Comparison of ENCODE assay signal across 7 mouse cellular contexts in genomic region chr14:55116425-55117200, GRCm38 (mm10). TPM values are rescaled to one million over a fixed set of nuclear protein-coding genes. Genes with fewer than 3 reads are reported as not detected.
DNase-seq lines count a peak whose midpoint lies in the region; ATAC-seq and TF ChIP-seq lines count a peak whose summit lies in the region.

TSS of gene Jph4 (minus strand) at chr14:55116935.

- peak within 1 kb of the TSS; percentile 100 for H3K4me2 ChIP-seq in lung, embryonic 15.5 days
- no peak within 1 kb of the TSS for H3K4me2 ChIP-seq in lung, postnatal 0 days (replicated peaks; ENCODE audit: low read depth, low read length)
- peak within 1 kb of the TSS; percentile 100 for H3K4me2 ChIP-seq in embryonic facial prominence, embryonic 12.5 days (replicated peaks)
- H3K4me2 ChIP-seq in intestine, embryonic 16.5 days (ENCODE audit: low read depth, low read length), result peak within 1 kb of the TSS; percentile 100
- peak within 1 kb of the TSS; percentile 89 for H3K4me2 ChIP-seq in midbrain, embryonic 14.5 days (ENCODE audit: low read length)

- 4% methylated on average over 21 of the region's 21 CpGs for WGBS in lung, embryonic 15.5 days
- 4% methylated on average over 21 of the region's 21 CpGs for WGBS in lung, postnatal 0 days
- 4% methylated on average over 21 of the region's 21 CpGs for WGBS in embryonic facial prominence, embryonic 12.5 days
- WGBS in intestine, embryonic 16.5 days, result 9% methylated on average over 21 of the region's 21 CpGs
- WGBS in midbrain, embryonic 14.5 days, result 4% methylated on average over 21 of the region's 21 CpGs

- no peak for DNase-seq in lung, postnatal 0 days (ENCODE audit: low spot score)
- DNase-seq in midbrain, embryonic 14.5 days, result peak; percentile 87
- no peak for DNase-seq in yolk sac, embryonic 10.5 days (ENCODE audit: low spot score)
- no peak for DNase-seq in adrenal gland, adult 18-20 months (ENCODE audit: low spot score in 2 of 2)

- H3K4me3 ChIP-seq in lung, embryonic 15.5 days, result peak within 1 kb of the TSS; percentile 55; the same call in 1 of the 2 replicates
- no peak within 1 kb of the TSS for H3K4me3 ChIP-seq in lung, postnatal 0 days (ENCODE audit: low read depth, low read length)
- H3K4me3 ChIP-seq in embryonic facial prominence, embryonic 12.5 days, result peak within 1 kb of the TSS; percentile 65
- H3K4me3 ChIP-seq in intestine, embryonic 16.5 days (ENCODE audit: low read length), result peak within 1 kb of the TSS; percentile 71
- H3K4me3 ChIP-seq in midbrain, embryonic 14.5 days (replicated peaks; ENCODE audit: low read depth, low read length), result peak within 1 kb of the TSS; percentile 75

- no peak within 1 kb of the TSS for H3K9ac ChIP-seq in lung, embryonic 15.5 days
- no peak within 1 kb of the TSS for H3K9ac ChIP-seq in lung, postnatal 0 days (replicated peaks; ENCODE audit: low read depth)
- peak within 1 kb of the TSS; percentile 67 for H3K9ac ChIP-seq in embryonic facial prominence, embryonic 12.5 days
- 0 out of 2 replicates have a peak within 1 kb of the TSS, but pooled peaks have one; percentile 79 for H3K9ac ChIP-seq in intestine, embryonic 16.5 days (ENCODE audit: low read depth, low read length)
- peak within 1 kb of the TSS; percentile 81 for H3K9ac ChIP-seq in midbrain, embryonic 14.5 days (replicated peaks; ENCODE audit: low read length)

- ATAC-seq in lung, embryonic 15.5 days (ENCODE audit: borderline replicate concordance, extremely low read depth, low FRiP score, low TSS enrichment), result no peak
- ATAC-seq in lung, postnatal 0 days, result no peak
- no peak for ATAC-seq in embryonic facial prominence, embryonic 12.5 days (ENCODE audit: insufficient number of reproducible peaks, insufficient read depth, low FRiP score, low TSS enrichment)
- ATAC-seq in intestine, embryonic 16.5 days, result no peak
- ATAC-seq in midbrain, embryonic 14.5 days (ENCODE audit: low FRiP score, low TSS enrichment), result peak; percentile 59

- peaks cover 56% of the 10 kb centered on the region for H3K27me3 ChIP-seq in lung, embryonic 15.5 days
- peaks cover 29% of the 10 kb centered on the region for H3K27me3 ChIP-seq in lung, postnatal 0 days (replicated peaks; ENCODE audit: insufficient read depth, low read length)
- peaks cover 57% of the 10 kb centered on the region for H3K27me3 ChIP-seq in embryonic facial prominence, embryonic 12.5 days
- H3K27me3 ChIP-seq in intestine, embryonic 16.5 days (replicated peaks; ENCODE audit: control insufficient read depth, insufficient read depth, low read length), result peaks cover 25% of the 10 kb centered on the region
- peaks cover 11% of the 10 kb centered on the region; the same call in 1 of the 2 replicates for H3K27me3 ChIP-seq in midbrain, embryonic 14.5 days (ENCODE audit: control insufficient read depth, insufficient read depth, low read length)

- H3K36me3 ChIP-seq in lung, embryonic 15.5 days, result no peaks in the 10 kb centered on the region
- H3K36me3 ChIP-seq in lung, postnatal 0 days (ENCODE audit: insufficient read depth, low read length), result no peaks in the 10 kb centered on the region
- no peaks in the 10 kb centered on the region for H3K36me3 ChIP-seq in embryonic facial prominence, embryonic 12.5 days
- H3K36me3 ChIP-seq in intestine, embryonic 16.5 days (ENCODE audit: control insufficient read depth, insufficient read depth, low read length), result no peaks in the 10 kb centered on the region
- H3K36me3 ChIP-seq in midbrain, embryonic 14.5 days (ENCODE audit: control insufficient read depth, insufficient read depth, low read length), result peaks cover 10% of the 10 kb centered on the region

- H3K9me3 ChIP-seq in lung, embryonic 15.5 days, result no peaks in the 10 kb centered on the region
- H3K9me3 ChIP-seq in lung, postnatal 0 days (ENCODE audit: low read length), result no peaks in the 10 kb centered on the region
- no peaks in the 10 kb centered on the region for H3K9me3 ChIP-seq in embryonic facial prominence, embryonic 12.5 days
- H3K9me3 ChIP-seq in intestine, embryonic 16.5 days (ENCODE audit: control insufficient read depth, low read length), result no peaks in the 10 kb centered on the region
- H3K9me3 ChIP-seq in midbrain, embryonic 14.5 days (ENCODE audit: control insufficient read depth, low read length), result no peaks in the 10 kb centered on the region

- no peak for TF ChIP-seq CTCF in lung, postnatal 0 days (IDR thresholded peaks at IDR 0.05)

- H3K4me1 ChIP-seq in lung, embryonic 15.5 days, result peaks cover 31% of the 10 kb centered on the region
- peaks cover 9% of the 10 kb centered on the region; the same call in 1 of the 2 replicates for H3K4me1 ChIP-seq in lung, postnatal 0 days (ENCODE audit: insufficient read depth, low read depth, low read length)
- peaks cover 25% of the 10 kb centered on the region for H3K4me1 ChIP-seq in embryonic facial prominence, embryonic 12.5 days
- peaks cover 19% of the 10 kb centered on the region for H3K4me1 ChIP-seq in intestine, embryonic 16.5 days (ENCODE audit: control insufficient read depth, insufficient read depth, low read length)
- H3K4me1 ChIP-seq in midbrain, embryonic 14.5 days (ENCODE audit: control insufficient read depth, insufficient read depth, low read length), result peaks cover 32% of the 10 kb centered on the region

- no peak for TF ChIP-seq EP300 in lung, postnatal 0 days (IDR thresholded peaks at IDR 0.05)

- no peak within 1 kb of the TSS for H3K27ac ChIP-seq in lung, embryonic 15.5 days
- no peak within 1 kb of the TSS for H3K27ac ChIP-seq in lung, postnatal 0 days (ENCODE audit: low read length)
- H3K27ac ChIP-seq in embryonic facial prominence, embryonic 12.5 days, result 0 out of 2 replicates have a peak within 1 kb of the TSS, but pooled peaks have one; percentile 54
- H3K27ac ChIP-seq in intestine, embryonic 16.5 days (ENCODE audit: low read length), result peak within 1 kb of the TSS; percentile 41; the same call in 1 of the 2 replicates
- H3K27ac ChIP-seq in midbrain, embryonic 14.5 days (replicated peaks; ENCODE audit: low read depth, low read length), result peak within 1 kb of the TSS; percentile 94

RNA-seq across cellular contexts. Expression of gene Jph4, which starts in this region (rescaled TPM):
- polyA plus RNA-seq in lung, embryonic 15.5 days (2015; fragmentation: Nextera tagmentation; extraction: Ambion mirVana), result 0.33 and 0.37 TPM in 2 replicates
- polyA plus RNA-seq in lung, postnatal 0 days (2015; fragmentation: Nextera tagmentation; extraction: Ambion mirVana), result 0.08 and 0.17 TPM in 2 replicates
- polyA plus RNA-seq in embryonic facial prominence, embryonic 12.5 days (2016; fragmentation: Nextera tagmentation; extraction: Ambion mirVana), result 2.6 and 2.9 TPM in 2 replicates
- 0.82 and 1.2 TPM in 2 replicates for polyA plus RNA-seq in intestine, embryonic 16.5 days (2015; fragmentation: Nextera tagmentation; extraction: Ambion mirVana)
- polyA plus RNA-seq in midbrain, embryonic 14.5 days (2014; fragmentation: Nextera tagmentation; extraction: Ambion mirVana), result 31.1 and 38.9 TPM in 2 replicates
- total RNA-seq in adrenal gland, adult 18-20 months (2021), result 1 to 10 TPM; 3.0 TPM

Comparison
In these comparisons a context has a peak if more than half of its experiments do, and no peak if none do; other contexts are left out.
1. H3K27ac ChIP-seq: peak in embryonic facial prominence, embryonic 12.5 days (single experiment), intestine, embryonic 16.5 days (single experiment) and midbrain, embryonic 14.5 days (single experiment); none in lung, embryonic 15.5 days (single experiment) and lung, postnatal 0 days (single experiment).
2. H3K9ac ChIP-seq: peak in embryonic facial prominence, embryonic 12.5 days (single experiment), intestine, embryonic 16.5 days (single experiment) and midbrain, embryonic 14.5 days (single experiment); none in lung, embryonic 15.5 days (single experiment) and lung, postnatal 0 days (single experiment).